Mouse (Mus musculus): ENCODE data around the gene Hoxa6. TPM values are rescaled to one million over a fixed set of nuclear protein-coding genes. Genes with fewer than 3 reads are reported as not detected.

The Hoxa6 gene
- total and polyA plus RNA-seq, 3 experiments, result 0.58 to 2.2 (median 2.1) TPM

GRCm38 (mm10) chr6:52205638-52206621 is 2.6 kb downstream of the Hoxa6 start (continued):
- TF ChIP-seq MEF2A (IDR thresholded peaks at IDR 0.05; ENCODE audit: borderline replicate concordance, low read depth, low read length), result no peak

- no peak for TF ChIP-seq TBP (conservative IDR thresholded peaks at IDR 0.05; ENCODE audit: low read depth, low read length)
- TF ChIP-seq RCOR1 (conservative IDR thresholded peaks at IDR 0.05; ENCODE audit: low read depth, low read length), result no peak
- no peak for TF ChIP-seq E2F4 (IDR thresholded peaks at IDR 0.05; ENCODE audit: insufficient replicate concordance, low read depth, low read length)
- TF ChIP-seq UBTF (IDR thresholded peaks at IDR 0.05; ENCODE audit: low read depth, low read length), result no peak
- no peak for TF ChIP-seq MAX (IDR thresholded peaks at IDR 0.05; ENCODE audit: low read length)
- TF ChIP-seq ZC3H11A (IDR thresholded peaks at IDR 0.05; ENCODE audit: low read depth, low read length), result no peak
- TF ChIP-seq JUN (IDR thresholded peaks at IDR 0.05; ENCODE audit: insufficient read depth, low read depth, low read length), result no peak
- no peak for TF ChIP-seq CTCF (conservative IDR thresholded peaks at IDR 0.05 in 1 of 2, IDR thresholded peaks at IDR 0.05 in 1 of 2; ENCODE audit: low read depth in 2 of 2, low read length in 2 of 2)
- TF ChIP-seq BHLHE40 (IDR thresholded peaks at IDR 0.05; ENCODE audit: low read depth, low read length), result no peak
- no peak for TF ChIP-seq KAT2A (IDR thresholded peaks at IDR 0.05; ENCODE audit: insufficient replicate concordance, low read length)
- TF ChIP-seq MEF2A (IDR thresholded peaks at IDR 0.05; ENCODE audit: borderline replicate concordance, low read depth, low read length), result no peak
- no peak for TF ChIP-seq TCF12 (IDR thresholded peaks at IDR 0.05; ENCODE audit: low read depth, low read length)
- TF ChIP-seq CHD2 (IDR thresholded peaks at IDR 0.05; ENCODE audit: low read length), result no peak
- TF ChIP-seq IRF4 (IDR thresholded peaks at IDR 0.05; ENCODE audit: low read depth, low read length), result no peak
- no peak for TF ChIP-seq USF2 (conservative IDR thresholded peaks at IDR 0.05; ENCODE audit: low read depth, low read length)
- no peak for TF ChIP-seq POLR2AphosphoS2 (IDR thresholded peaks at IDR 0.05; ENCODE audit: low read depth, low read length)
- no peak for TF ChIP-seq PAX5 (IDR thresholded peaks at IDR 0.05; ENCODE audit: low read length)
- no peak for TF ChIP-seq ETS1 (conservative IDR thresholded peaks at IDR 0.05; ENCODE audit: low read depth, low read length)
- TF ChIP-seq HCFC1 (IDR thresholded peaks at IDR 0.05; ENCODE audit: low read depth, low read length), result no peak
- TF ChIP-seq RAD21 (IDR thresholded peaks at IDR 0.05; ENCODE audit: low read depth, low read length), result no peak
- Histone ChIP-seq H3K36me3 (replicated peaks in 1 of 2; ENCODE audit: control insufficient read depth in 1 of 2, insufficient read depth in 1 of 2, low read length in 1 of 2) (peaks cover 23 to 51% of the 10 kb centered on the region in 2 experiments), H3K9me3 (replicated peaks; ENCODE audit: low read length) (peaks cover 54% of the 10 kb centered on the region), H3K4me2 (ENCODE audit: insufficient read depth, low read depth, poor library complexity, severe bottlenecking) (no peak overlapping the region), H3K79me2 (replicated peaks; ENCODE audit: control insufficient read depth, extremely low read depth, insufficient read depth, poor library complexity, severe bottlenecking) (no peaks in the 10 kb centered on the region), H3K27me3 (replicated peaks) (no peaks in the 10 kb centered on the region), H3K4me1 (ENCODE audit: control insufficient read depth in 1 of 2, insufficient read depth in 2 of 2) (peaks cover 0 to 2% of the 10 kb centered on the region in 2 experiments; a peak in 1 of 4 replicates), H3K4me3 (replicated peaks in 1 of 3; ENCODE audit: low read depth in 2 of 3, low read length in 2 of 3, poor library complexity in 1 of 3) (no peak overlapping the region), H3K27ac (ENCODE audit: insufficient read depth, low read depth) (no peak overlapping the region), H3K9ac (ENCODE audit: insufficient read depth, low read depth) (no peak overlapping the region)
- DNase-seq (ENCODE audit: extremely low read depth), result no peak
- in situ Hi-C loops (cut with MboI; ENCODE audit: low pct_ligation_motif_present, low pct_unique_long_range_greater_than_20kb, low sequenced_read_pairs), result loop anchor here (25.0 kb wide), 1 partner anchor 193 kb away; the partner anchor contains the start of gene Skap2
- dilution Hi-C loops (cut with MboI; ENCODE audit: extremely low pct_ligation_motif_present, extremely low pct_unique_long_range_greater_than_20kb, low sequenced_read_pairs), result no loop called here
Observed at GRCm38 (mm10) chr6:52205221-52205620, 3.3 kb downstream of the Hoxa6 start.

Measured in CH12.LX (cell line).